In the genomic region with DNA sequence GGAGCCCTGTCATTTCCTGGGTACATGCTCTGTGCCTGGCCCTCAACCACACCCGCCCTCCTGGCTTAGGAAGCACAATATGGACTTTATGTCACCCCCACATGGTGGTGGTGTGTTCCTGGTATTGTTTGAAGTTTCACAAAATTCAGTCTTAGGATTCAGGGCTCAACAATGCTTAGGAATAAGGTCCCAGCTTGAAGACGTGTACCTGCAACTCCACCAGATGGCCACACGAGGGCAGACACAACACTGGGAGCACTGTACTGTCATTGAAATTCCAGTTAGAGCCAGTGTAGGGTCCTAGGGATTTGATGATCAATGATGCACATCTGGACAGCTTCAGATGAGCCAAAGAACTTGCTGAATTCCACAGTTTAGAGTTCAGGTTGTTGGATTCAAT, we compare ENCODE assay signal across 9 mouse cellular contexts. TPM values are rescaled to one million over a fixed set of nuclear protein-coding genes. Genes with fewer than 3 reads are reported as not detected.
DNase-seq lines count a peak whose midpoint lies in the region; ATAC-seq and TF ChIP-seq lines count a peak whose summit lies in the region.
"Had no signal": no experiment of that assay in that cellular context is flagged by ENCODE, and none has a peak within 500 bp of the region (broad histone marks: within the 10 kb centered on the region; RNA-seq: fewer than 3 reads in every experiment).

No protein-coding gene starts in this region.

- intact Hi-C loops in heart, postnatal 10 days (cut with DNase I), result loop anchor here (5.0 kb wide), 1 partner anchor 142 kb away; no protein-coding TSS in a partner anchor

- H3K36me3 ChIP-seq in heart, embryonic 11.5 days (ENCODE audit: control insufficient read depth, insufficient read depth, low read length), result no peaks in the 10 kb centered on the region
- no peaks in the 10 kb centered on the region for H3K36me3 ChIP-seq in G1E (replicated peaks)
- H3K36me3 ChIP-seq in hindbrain, embryonic 10.5 days, result peaks cover 81% of the 10 kb centered on the region
- no peaks in the 10 kb centered on the region for H3K36me3 ChIP-seq in limb, embryonic 14.5 days (ENCODE audit: control insufficient read depth, insufficient read depth, low read length)
- H3K36me3 ChIP-seq: limb, embryonic 13.5 days had no signal

- H3K27me3 ChIP-seq in heart, embryonic 11.5 days (ENCODE audit: control insufficient read depth, insufficient read depth, low read length), result no peaks in the 10 kb centered on the region
- no peaks in the 10 kb centered on the region for H3K27me3 ChIP-seq in G1E (ENCODE audit: insufficient read depth, low read length)
- no peaks in the 10 kb centered on the region for H3K27me3 ChIP-seq in hindbrain, embryonic 10.5 days (ENCODE audit: insufficient read depth, poor library complexity, severe bottlenecking)
- H3K27me3 ChIP-seq in limb, embryonic 14.5 days (ENCODE audit: control insufficient read depth, insufficient read depth, low read length), result no peaks in the 10 kb centered on the region
- H3K27me3 ChIP-seq: limb, embryonic 13.5 days had no signal

- WGBS in heart, embryonic 11.5 days (ENCODE audit: insufficient replicate concordance), result 13% methylated on average over 3 of the region's 3 CpGs
- WGBS in hindbrain, embryonic 10.5 days, result 17% methylated on average over 3 of the region's 3 CpGs
- WGBS in limb, embryonic 14.5 days, result 21% methylated on average over 3 of the region's 3 CpGs

- H3K4me1 ChIP-seq in heart, embryonic 11.5 days (ENCODE audit: control insufficient read depth, insufficient read depth, low read length), result no peaks in the 10 kb centered on the region
- H3K4me1 ChIP-seq in G1E (ENCODE audit: insufficient read depth, low read depth, low read length), result no peaks in the 10 kb centered on the region
- no peaks in the 10 kb centered on the region for H3K4me1 ChIP-seq in hindbrain, embryonic 10.5 days (replicated peaks)
- no peaks in the 10 kb centered on the region for H3K4me1 ChIP-seq in limb, embryonic 14.5 days (ENCODE audit: control insufficient read depth, insufficient read depth, low read length)
- H3K4me1 ChIP-seq: limb, embryonic 13.5 days had no signal

- H3K9me3 ChIP-seq in heart, embryonic 11.5 days (replicated peaks; ENCODE audit: control insufficient read depth, low read length), result no peaks in the 10 kb centered on the region
- peaks cover 46% of the 10 kb centered on the region for H3K9me3 ChIP-seq in G1E (replicated peaks)
- H3K9me3 ChIP-seq in hindbrain, embryonic 10.5 days, result no peaks in the 10 kb centered on the region
- H3K9me3 ChIP-seq in limb, embryonic 14.5 days (ENCODE audit: control insufficient read depth, low read length), result no peaks in the 10 kb centered on the region
- H3K9me3 ChIP-seq: limb, embryonic 13.5 days had no signal

- H3K9ac ChIP-seq in heart, embryonic 11.5 days (ENCODE audit: low read depth, low read length), result no peak overlapping the region
- no peak overlapping the region for H3K9ac ChIP-seq in limb, embryonic 14.5 days (ENCODE audit: low read depth, low read length, severe bottlenecking)
- H3K9ac ChIP-seq: limb, embryonic 13.5 days had no signal

- no peak overlapping the region for H3K27ac ChIP-seq in heart, embryonic 11.5 days (ENCODE audit: low read depth, low read length)
- H3K27ac ChIP-seq in hindbrain, embryonic 10.5 days, result no peak overlapping the region
- no peak overlapping the region for H3K27ac ChIP-seq in limb, embryonic 14.5 days (replicated peaks; ENCODE audit: low read depth, low read length)
- H3K27ac ChIP-seq: limb, embryonic 13.5 days had no signal

- TF ChIP-seq POLR2A in limb, embryonic 14.5 days (IDR thresholded peaks at IDR 0.05; ENCODE audit: borderline replicate concordance, extremely low read depth, insufficient read depth, insufficient read length), result no peak

- peak; percentile 29 to 56 for DNase-seq in heart, postnatal 10 days
- DNase-seq in G1E (ENCODE audit: low spot score), result no peak
- peak; percentile 71 to 74 for DNase-seq in cerebellum, postnatal 14 days
- peak; percentile 44 for DNase-seq in hindbrain, embryonic 10.5 days (ENCODE audit: low spot score)
- DNase-seq in limb, embryonic 14.5 days (ENCODE audit: low spot score), result peak; percentile 71
- DNase-seq in retina, embryonic 14.5 days (ENCODE audit: low spot score), result peak; percentile 85
- DNase-seq in spleen, postnatal 4 days (ENCODE audit: low spot score in 2 of 2), result no peak

- no peak overlapping the region for H3K4me3 ChIP-seq in heart, embryonic 11.5 days (ENCODE audit: low read depth, low read length)
- H3K4me3 ChIP-seq in G1E (ENCODE audit: low read depth, low read length), result no peak overlapping the region
- H3K4me3 ChIP-seq in hindbrain, embryonic 10.5 days, result no peak overlapping the region
- no peak overlapping the region for H3K4me3 ChIP-seq in limb, embryonic 14.5 days (replicated peaks; ENCODE audit: low read length)
- H3K4me3 ChIP-seq: limb, embryonic 13.5 days had no signal

- ATAC-seq in heart, embryonic 11.5 days (replicated peaks; ENCODE audit: insufficient number of reproducible peaks, low FRiP score, low TSS enrichment), result no peak
- ATAC-seq in G1E (ENCODE audit: extremely low read depth, insufficient number of reproducible peaks, low FRiP score, poor library complexity, severe bottlenecking), result no peak
- ATAC-seq in limb, embryonic 14.5 days (ENCODE audit: low FRiP score, low read depth), result no peak

- TF ChIP-seq CTCF in G1E (IDR thresholded peaks at IDR 0.05; ENCODE audit: low read depth, low read length), result peak; percentile 45; the same call in 1 of the 2 replicates

- H3K4me2 ChIP-seq in heart, embryonic 11.5 days, result no peak overlapping the region
- H3K4me2 ChIP-seq in limb, embryonic 14.5 days (replicated peaks; ENCODE audit: low read depth, low read length, severe bottlenecking), result no peak overlapping the region
- H3K4me2 ChIP-seq: limb, embryonic 13.5 days had no signal

RNA-seq across cellular contexts. Expression of a gene that starts 47.5 kb away (rescaled TPM):
- total RNA-seq in heart, postnatal 10 days (2021), result 10 to 100 TPM in 1 of 2 experiments, 1 to 10 TPM in 1; 6.0 to 10.0 TPM
- polyA plus RNA-seq in heart, embryonic 11.5 days (2014; fragmentation: Nextera tagmentation; extraction: Ambion mirVana), result 4.0 and 6.9 TPM in 2 replicates
- total RNA-seq in G1E (2014; fragmentation: Nextera tagmentation), result not detected in 2 replicates
- not detected in 2 replicates for total RNA-seq in G1E (2017)
- not detected in 2 replicates for polyA plus RNA-seq in G1E (2012)
- polyA plus RNA-seq in hindbrain, embryonic 10.5 days (2016; fragmentation: Nextera tagmentation; extraction: Ambion mirVana), result 20.0 and 22.1 TPM in 2 replicates
- 69.9 and 80.7 TPM in 2 replicates for polyA plus RNA-seq in limb, embryonic 14.5 days (2012; rRNA removed)
- polyA plus RNA-seq in limb, embryonic 14.5 days (2014; fragmentation: Nextera tagmentation; extraction: Ambion mirVana), result 23.5 and 25.6 TPM in 2 replicates

RNA-seq across cellular contexts. Expression of a gene that starts 47.5 kb away (rescaled TPM):
- total RNA-seq in heart, postnatal 10 days (2021), result 1 to 10 TPM; 7.3 to 7.8 TPM
- 11.4 and 11.8 TPM in 2 replicates for polyA plus RNA-seq in heart, embryonic 11.5 days (2014; fragmentation: Nextera tagmentation; extraction: Ambion mirVana)
- total RNA-seq in G1E (2014; fragmentation: Nextera tagmentation) (not detected in 2 replicates), G1E (2017) (0.12 TPM in 1 of 2 replicates, not detected in the other)
- polyA plus RNA-seq in G1E (2012), result not detected in 2 replicates
- polyA plus RNA-seq in hindbrain, embryonic 10.5 days (2016; fragmentation: Nextera tagmentation; extraction: Ambion mirVana), result 178 and 407 TPM in 2 replicates
- 11.5 and 15.3 TPM in 2 replicates for polyA plus RNA-seq in limb, embryonic 14.5 days (2012; rRNA removed)
- polyA plus RNA-seq in limb, embryonic 14.5 days (2014; fragmentation: Nextera tagmentation; extraction: Ambion mirVana), result 9.3 and 9.8 TPM in 2 replicates

RNA-seq across cellular contexts. Expression of a gene that starts 49.1 kb away (rescaled TPM):
- 1 to 10 TPM; 5.2 to 5.7 TPM for total RNA-seq in heart, postnatal 10 days (2021)
- 10.3 and 10.6 TPM in 2 replicates for polyA plus RNA-seq in heart, embryonic 11.5 days (2014; fragmentation: Nextera tagmentation; extraction: Ambion mirVana)
- total RNA-seq in G1E (2014; fragmentation: Nextera tagmentation) (not detected in 2 replicates), G1E (2017) (0.05 TPM in 1 of 2 replicates, not detected in the other)
- polyA plus RNA-seq in G1E (2012), result not detected in 2 replicates
- 13.6 and 16.6 TPM in 2 replicates for polyA plus RNA-seq in hindbrain, embryonic 10.5 days (2016; fragmentation: Nextera tagmentation; extraction: Ambion mirVana)
- 46.2 and 56.9 TPM in 2 replicates for polyA plus RNA-seq in limb, embryonic 14.5 days (2012; rRNA removed)
- 22.0 and 26.6 TPM in 2 replicates for polyA plus RNA-seq in limb, embryonic 14.5 days (2014; fragmentation: Nextera tagmentation; extraction: Ambion mirVana)

Comparison
In these comparisons a context has a peak if more than half of its experiments do, and no peak if none do; other contexts are left out.
1. DNase-seq: peak in heart, postnatal 10 days (2 of 2), cerebellum, postnatal 14 days (2 of 2), hindbrain, embryonic 10.5 days (single experiment), limb, embryonic 14.5 days (single experiment) and retina, embryonic 14.5 days (single experiment); none in G1E (single experiment) and spleen, postnatal 4 days (0 of 2).
2. RNA of a gene that starts 47.5 kb away (polyA plus RNA-seq): 178 to 407 TPM in hindbrain, embryonic 10.5 days; 9.3 to 15.3 TPM in limb, embryonic 14.5 days, 11.4 to 11.8 TPM in heart, embryonic 11.5 days and not detected in G1E; every median in the first group is over 10 times any median in the second.
3. RNA of a gene that starts 49.1 kb away (polyA plus RNA-seq): 22.0 to 56.9 TPM in limb, embryonic 14.5 days, 13.6 to 16.6 TPM in hindbrain, embryonic 10.5 days and 10.3 to 10.6 TPM in heart, embryonic 11.5 days; not detected in G1E; every median in the first group is over 10 times any median in the second.